Mouse (Mus musculus) gastrocnemius, postnatal 36 days (tissue): ENCODE measurements around the gene Shld2. TPM values are rescaled to one million over a fixed set of nuclear protein-coding genes. Genes with fewer than 3 reads are reported as not detected.

ENCODE experiments used
- DNase-seq, 2 experiments: peaks; one replicate each; pipeline ENCODE4 v3.0.0; 2022
- intact Hi-C: fragments of 180-260 bp; cut with DNase I; formaldehyde crosslinking; loops from one replicate; pipeline ENCODE4 v1.15.1; 2025
- long read RNA-seq, 2 experiments: library from polyadenylated mRNA; stranded (forward); transcript quantifications; one replicate each; pipeline ENCODE4 v2.0.0; 2021
- total RNA-seq, 2 experiments: library from RNA; stranded (reverse); gene quantifications; 2 replicates each; pipeline ENCODE4 v1.2.3; 2021

The Shld2 gene
- 10 to 100 TPM in 1 of 2 experiments, 1 to 10 TPM in 1; 9.5 to 10.6 TPM for total RNA-seq
- long read RNA-seq, experiment 1, partial matches to known transcripts: 1 of 5 reads
- long read RNA-seq, experiment 1, other reads (novel, unspliced or antisense): 4 of 5 reads
- long read RNA-seq, experiment 2, partial matches to known transcripts: 1 of 7 reads
- long read RNA-seq, experiment 2, other reads (novel, unspliced or antisense): 6 of 7 reads

DNA sequence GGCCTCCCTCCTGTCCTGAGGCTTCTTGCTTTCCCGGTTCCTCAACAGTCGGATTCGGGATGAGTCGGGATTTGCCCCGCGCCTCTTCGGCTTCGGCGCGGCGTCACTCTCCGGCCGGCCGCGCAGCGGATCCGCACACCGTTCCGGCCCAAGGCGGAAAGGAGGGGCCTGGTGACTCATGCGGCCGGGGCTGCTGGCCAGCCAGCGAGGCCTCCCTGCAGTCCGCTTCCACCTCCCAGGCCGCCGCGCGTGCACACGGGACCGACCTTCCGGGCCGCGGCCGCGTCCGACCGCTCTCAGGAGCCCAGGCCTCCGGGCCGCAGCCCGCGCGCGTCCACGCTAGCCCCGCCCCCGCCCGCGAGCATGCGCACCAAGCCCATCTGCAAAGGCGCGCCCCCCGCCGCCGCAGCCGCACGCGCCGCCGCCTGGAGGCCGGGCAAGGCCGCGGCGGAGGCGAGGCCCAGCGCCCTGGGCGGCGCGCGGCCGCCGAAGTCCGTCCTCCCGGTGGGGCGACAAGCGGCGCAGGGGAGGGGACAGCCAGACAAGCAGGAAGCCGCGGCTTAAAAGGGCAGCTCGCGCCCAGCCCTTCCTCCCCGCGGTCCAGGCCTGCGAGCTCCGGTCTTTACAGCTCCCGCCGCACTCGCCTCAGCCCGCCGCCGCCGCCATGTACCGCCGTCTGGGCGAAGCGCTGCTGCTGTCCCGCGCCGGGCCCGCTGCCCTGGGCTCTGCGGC lies at the start of gene Shld2, which contains the start of gene Glud1:
Gene Shld2 (minus strand): TSS at position 260 of the 732 bp plus-strand sequence.
Gene Glud1 (plus strand): TSS at position 494 of the 732 bp plus-strand sequence.
- peak; percentile 91 to 96 for DNase-seq
- intact Hi-C loops: loop anchor here (2.0 to 5.0 kb wide), 2 partner anchors 38 to 52 kb away; no protein-coding TSS in a partner anchor

- no peak for DNase-seq
- intact Hi-C loops: loop anchor here (10.0 kb wide), 1 partner anchor 255 kb away; the partner anchor contains the start of gene A630023A22Rik
These were observed 49.5 kb upstream of the Shld2 start for GRCm38 (mm10) chr14:34359676-34360244.

- DNase-seq: peak in 1 of 2 experiments; percentile 21
- intact Hi-C loops: no loop called here
These were observed 47.6 kb upstream of the Shld2 start for GRCm38 (mm10) chr14:34357671-34358455.

DNA sequence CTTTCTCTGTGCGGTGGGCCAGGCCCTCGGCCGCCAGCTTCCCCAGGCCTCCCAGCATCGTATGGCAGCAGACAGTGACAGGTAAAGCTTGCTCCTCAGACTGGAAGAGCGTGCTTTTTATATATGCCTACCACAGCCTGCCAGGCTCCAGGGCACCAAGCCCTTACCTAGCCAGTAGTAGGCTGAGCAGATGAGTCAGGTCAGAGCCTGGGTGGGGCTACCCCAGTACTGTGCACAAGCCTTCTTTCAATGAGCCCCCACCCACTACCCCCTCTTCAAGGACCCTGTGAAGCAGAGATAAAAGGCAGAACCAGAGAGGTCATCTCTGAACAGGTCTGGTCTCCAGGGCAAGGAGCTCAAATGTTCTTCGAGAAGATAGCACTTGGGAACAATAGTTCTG lies 45.0 kb upstream of the Shld2 start, which contains the start of gene Fam25c:
Gene Fam25c (minus strand): TSS at position 133 of the 400 bp plus-strand sequence.
- intact Hi-C loops: no loop called here
- DNase-seq: no peak

DNA sequence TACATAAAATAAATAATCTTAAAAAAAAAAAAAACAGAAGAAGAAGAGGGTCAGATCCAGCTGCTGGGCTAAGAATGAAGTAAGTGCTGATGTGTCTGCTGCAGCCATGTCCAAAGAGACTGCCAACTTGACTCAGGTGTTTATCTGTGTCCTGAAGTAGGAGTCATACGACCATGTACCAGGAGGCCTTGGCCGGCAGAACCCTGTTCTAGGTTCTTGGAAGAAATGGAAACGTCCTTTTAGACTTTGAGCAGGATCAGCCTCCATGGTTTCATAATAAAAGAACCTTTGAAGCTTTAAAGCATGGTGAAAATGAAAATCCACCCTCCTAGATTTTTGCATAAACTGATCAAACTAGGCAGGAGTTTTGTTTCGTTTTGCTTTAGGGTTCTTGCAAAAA lies 44.2 kb upstream of the Shld2 start:
- DNase-seq: no peak
- intact Hi-C loops: no loop called here

- intact Hi-C loops: no loop called here
- DNase-seq: no peak
These were observed 43.0 kb upstream of the Shld2 start for GRCm38 (mm10) chr14:34353326-34353725.

DNA sequence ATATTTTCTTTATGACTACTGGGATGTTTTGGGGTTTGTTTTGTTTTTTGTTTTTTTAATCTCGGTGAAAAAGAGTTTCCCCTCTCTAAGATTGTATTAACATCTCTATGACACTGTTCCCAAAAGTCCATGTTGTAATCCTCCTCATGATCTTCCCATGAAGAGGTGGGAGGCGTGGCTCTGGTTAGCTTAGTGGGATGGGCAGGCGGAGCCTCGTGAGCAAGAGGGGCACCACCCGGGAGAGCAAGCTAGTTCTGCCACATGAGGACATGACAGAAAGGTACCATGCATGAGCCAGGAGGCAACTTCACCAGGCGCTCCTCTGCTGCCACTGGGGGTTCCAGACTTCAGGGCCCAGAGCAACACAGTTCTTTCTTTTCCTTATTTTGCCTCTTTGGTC lies 42.2 kb upstream of the Shld2 start:
- intact Hi-C loops: no loop called here
- no peak for DNase-seq

DNA sequence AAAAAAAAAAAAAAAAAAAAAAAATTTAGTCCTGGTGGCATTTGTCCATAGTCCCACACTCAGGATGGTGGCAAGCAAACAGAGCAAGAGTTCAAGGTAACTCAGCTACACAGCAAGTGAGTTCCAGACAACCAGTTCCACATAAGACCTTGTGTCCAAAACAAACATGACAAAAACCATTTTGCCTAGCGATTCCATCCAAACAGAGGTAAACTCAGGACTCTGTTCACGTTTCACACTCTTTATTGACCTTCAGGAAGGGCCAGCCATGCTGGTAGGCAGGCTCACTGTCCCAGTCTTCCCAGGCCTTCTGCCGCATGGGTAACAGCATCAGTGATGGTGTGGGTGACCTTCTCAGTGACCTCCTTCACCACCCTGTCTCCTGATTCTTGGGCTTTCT lies 41.4 kb upstream of the Shld2 start:
- no peak for DNase-seq
- intact Hi-C loops: no loop called here

- intact Hi-C loops: no loop called here
- no peak for DNase-seq
These were observed 38.7 kb upstream of the Shld2 start for GRCm38 (mm10) chr14:34349007-34349406.

GRCm38 (mm10) chr14:34348301-34348700 lies 38.0 kb upstream of the Shld2 start:
- intact Hi-C loops: no loop called here
- DNase-seq: no peak

GRCm38 (mm10) chr14:34347084-34347483 lies 36.8 kb upstream of the Shld2 start:
- DNase-seq: no peak
- intact Hi-C loops: no loop called here

DNA sequence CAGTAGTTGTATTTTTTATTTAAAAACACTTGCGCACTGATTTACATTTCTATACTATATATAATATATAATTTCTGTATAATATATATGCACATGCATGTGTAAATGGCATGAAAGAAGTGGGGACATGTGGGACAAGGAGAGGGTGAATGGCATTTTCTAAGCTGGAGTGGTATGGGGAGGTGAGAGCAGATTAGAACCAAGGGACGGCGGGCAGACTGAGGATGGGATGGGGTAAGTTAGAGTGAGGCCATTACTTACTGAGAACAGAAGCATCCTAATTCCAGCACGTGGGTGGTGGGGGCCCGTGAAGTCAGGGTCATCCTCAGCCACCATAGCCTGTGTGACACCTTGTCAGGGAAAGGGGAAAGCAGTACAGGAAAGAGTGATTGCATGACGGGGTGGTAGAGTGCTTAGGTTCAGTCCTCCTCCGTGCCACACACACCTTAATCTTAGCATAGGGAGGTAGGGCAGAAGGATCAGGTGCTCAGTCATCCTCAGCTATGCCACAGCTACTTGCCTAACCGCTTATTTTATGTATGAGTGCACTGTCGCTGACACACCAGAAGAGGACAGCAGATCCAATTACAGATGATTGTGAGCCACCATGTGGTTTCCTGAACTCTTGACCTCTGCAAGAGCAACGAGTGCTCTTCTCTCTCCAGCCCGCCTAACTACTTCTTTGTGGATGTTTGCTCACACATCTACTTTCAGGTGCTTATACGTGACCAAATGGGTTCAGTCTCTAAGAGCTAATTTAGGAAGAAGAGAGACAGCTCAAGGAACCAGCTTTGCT lies 35.7 kb upstream of the Shld2 start:
- DNase-seq: no peak
- intact Hi-C loops: no loop called here

GRCm38 (mm10) chr14:34344361-34344760 lies 34.1 kb upstream of the Shld2 start:
- intact Hi-C loops: no loop called here
- DNase-seq: no peak

DNA sequence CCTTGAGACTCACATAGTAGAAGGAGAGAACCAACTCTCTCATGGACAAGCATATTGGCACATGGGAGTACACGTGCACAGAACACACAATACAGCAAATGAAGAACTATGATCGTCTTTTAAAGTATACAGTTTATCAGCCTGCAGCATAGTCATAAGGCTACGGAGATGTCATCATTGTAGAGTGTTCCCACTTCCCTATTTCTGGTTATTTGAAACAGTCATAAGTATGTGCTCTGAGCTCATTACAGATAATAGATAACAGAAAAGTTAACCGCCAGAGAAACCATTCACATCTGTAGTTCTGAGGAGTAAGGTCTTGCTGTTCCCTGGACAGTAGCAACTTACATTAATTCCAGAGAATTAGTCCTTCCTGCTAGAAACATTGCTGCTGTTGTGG lies 32.8 kb upstream of the Shld2 start:
- intact Hi-C loops: no loop called here
- DNase-seq: no peak

DNA sequence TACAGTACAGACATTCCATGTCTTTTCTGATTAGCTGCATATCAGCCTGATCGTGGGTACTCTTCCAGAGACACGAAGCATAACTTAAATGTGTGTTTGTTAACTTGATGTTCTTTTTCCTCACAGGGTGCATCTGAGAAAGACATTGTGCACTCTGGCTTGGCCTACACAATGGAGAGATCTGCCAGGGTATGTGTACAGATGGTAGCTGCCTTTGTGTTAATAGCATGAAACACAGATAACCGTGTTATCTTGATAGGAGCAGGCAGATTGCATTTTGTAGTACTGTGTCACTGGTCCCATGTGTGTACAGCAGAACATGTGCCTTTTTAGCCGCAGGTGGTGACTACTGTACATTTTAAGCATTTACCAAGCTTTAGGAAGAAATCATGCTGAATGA lies 31.7 kb upstream of the Shld2 start:
- intact Hi-C loops: no loop called here

GRCm38 (mm10) chr14:34339446-34339845 lies 29.2 kb upstream of the Shld2 start:
- DNase-seq: no peak

More for the DNA sequence above, 31.7 kb upstream of the Shld2 start:
- DNase-seq: no peak

GRCm38 (mm10) chr14:34332476-34332875 lies 22.2 kb upstream of the Shld2 start:
- no peak for DNase-seq
- intact Hi-C loops: no loop called here

More at GRCm38 (mm10) chr14:34339446-34339845, 29.2 kb upstream of the Shld2 start:
- intact Hi-C loops: no loop called here

GRCm38 (mm10) chr14:34331886-34332285 lies 21.6 kb upstream of the Shld2 start:
- intact Hi-C loops: no loop called here
- DNase-seq: no peak

DNA sequence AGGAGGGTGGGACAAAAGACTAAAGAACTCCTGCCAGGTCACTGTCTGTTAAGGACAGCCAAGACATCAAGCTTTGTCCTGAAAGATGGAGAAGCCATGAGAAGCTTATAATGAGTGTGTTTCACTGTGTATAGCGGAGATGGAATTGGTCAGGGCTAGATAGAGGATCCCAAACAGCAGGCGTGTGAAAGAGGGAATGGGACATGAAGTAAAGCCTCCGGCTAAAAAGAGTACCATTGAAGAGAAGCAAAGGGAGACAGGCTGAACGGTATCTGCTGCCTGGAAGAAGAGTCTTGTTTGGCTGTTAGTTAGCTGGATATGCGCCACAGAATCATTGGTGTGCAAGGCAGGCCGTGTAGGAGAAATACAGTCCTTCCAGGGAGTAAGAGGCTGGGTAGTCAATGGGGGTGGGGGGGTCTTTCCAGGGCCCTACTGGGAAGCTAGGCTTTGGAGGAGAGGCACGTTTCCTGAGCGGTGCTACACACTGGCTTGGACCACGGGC lies 20.4 kb upstream of the Shld2 start:
- DNase-seq: no peak
- intact Hi-C loops: no loop called here

- intact Hi-C loops: no loop called here
- DNase-seq: no peak
These were observed 17.3 kb upstream of the Shld2 start for GRCm38 (mm10) chr14:34327618-34328017.
